Mouse (Mus musculus): ENCODE data around the gene Sacm1l.

DNA sequence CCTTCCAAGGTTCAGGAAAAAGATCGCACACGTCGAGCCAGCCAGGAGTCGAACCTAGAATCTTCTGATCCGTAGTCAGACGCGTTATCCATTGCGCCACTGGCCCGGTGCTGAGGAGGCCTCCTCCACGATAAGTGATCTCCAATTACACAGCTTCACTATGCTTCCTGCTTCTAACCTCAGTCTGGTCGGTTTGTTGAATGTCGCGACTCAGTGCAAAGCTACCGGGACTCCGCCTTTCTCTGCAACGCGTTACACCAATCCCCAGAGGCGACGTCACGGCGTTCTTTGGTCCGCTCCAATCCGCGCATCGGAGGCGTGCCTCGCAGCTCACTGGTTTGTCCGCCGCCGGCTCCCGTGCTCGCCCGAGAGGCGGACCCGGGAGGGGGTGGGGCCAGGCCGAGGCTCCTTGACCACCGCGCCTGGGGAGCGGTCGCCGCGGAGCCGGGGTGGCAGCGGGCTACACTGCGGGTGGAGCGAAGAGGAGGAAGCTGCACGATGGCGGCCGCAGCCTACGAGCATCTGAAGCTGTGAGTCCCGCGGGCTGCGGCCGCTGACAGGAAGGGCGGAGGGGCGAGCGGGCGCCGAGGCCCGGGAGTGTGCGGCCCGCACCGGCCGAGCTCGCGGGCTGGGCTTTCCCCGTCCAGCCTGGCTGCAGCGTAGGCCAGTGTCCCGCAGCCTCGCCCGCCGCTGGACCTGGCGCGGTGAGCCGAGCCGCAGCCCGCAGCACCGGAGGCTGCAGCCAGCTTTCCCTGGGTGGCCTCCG lies at the start of gene Sacm1l:
- TF ChIP-seq POLR2A (IDR thresholded peaks at IDR 0.05; ENCODE audit: control insufficient read depth, extremely low read depth, insufficient read depth, low read length, poor library complexity) (peak; percentile 75), CTCF (IDR thresholded peaks at IDR 0.05; ENCODE audit: borderline replicate concordance, control insufficient read depth, extremely low read depth, insufficient read depth, low read length, poor library complexity) (peak; percentile 47; the same call in 1 of the 2 replicates)
